Mouse (Mus musculus) right cerebral cortex, adult 18-20 months (tissue): ENCODE data around the gene Cdh8.
A peak's percentile ranks its signal among the peaks of the same experiment; 100 is the strongest.
"Not testable (repeated sequence)": the region's sequence is repeated elsewhere in the genome, so short reads cannot be mapped to it uniquely, and the experiment has no call there.

ENCODE experiments used
- DNase-seq: peaks from one replicate; pipeline ENCODE4 v3.0.0; 2022; ENCODE audit warnings: mixed read lengths

Gene Cdh8

GRCm38 (mm10) chr8:99267133-99267532 lies 149.1 kb downstream of the Cdh8 start:
- DNase-seq = peak; percentile 23

- peak; percentile 14 for DNase-seq
Measured at GRCm38 (mm10) chr8:99234372-99234771, 181.9 kb downstream of the Cdh8 start.

GRCm38 (mm10) chr8:99223697-99224096 lies 192.6 kb downstream of the Cdh8 start:
- peak; percentile 28 for DNase-seq

- no peak for DNase-seq
Measured at GRCm38 (mm10) chr8:99205194-99205593, 211.1 kb downstream of the Cdh8 start.

- no peak for DNase-seq
Measured at GRCm38 (mm10) chr8:99190643-99191042, 225.6 kb downstream of the Cdh8 start.

GRCm38 (mm10) chr8:99186879-99187278 lies 229.4 kb downstream of the Cdh8 start:
- no peak for DNase-seq

- peak; percentile 23 for DNase-seq
Measured at GRCm38 (mm10) chr8:99184186-99184585, 232.1 kb downstream of the Cdh8 start.

- no peak for DNase-seq
Measured at GRCm38 (mm10) chr8:99166966-99167365, 249.3 kb downstream of the Cdh8 start.

GRCm38 (mm10) chr8:99161633-99162032 lies 254.6 kb downstream of the Cdh8 start:
- DNase-seq = no peak

- DNase-seq = no peak
Measured at GRCm38 (mm10) chr8:99145436-99145835, 270.8 kb downstream of the Cdh8 start.

GRCm38 (mm10) chr8:99144761-99145160 lies 271.5 kb downstream of the Cdh8 start:
- not testable (repeated sequence) for DNase-seq

GRCm38 (mm10) chr8:99098453-99098852 lies 317.8 kb downstream of the Cdh8 start:
- DNase-seq = no peak

GRCm38 (mm10) chr8:99051344-99051743 lies 364.9 kb downstream of the Cdh8 start:
- no peak for DNase-seq

GRCm38 (mm10) chr8:99048664-99049363 lies 367.5 kb downstream of the Cdh8 start:
- DNase-seq = no peak

- DNase-seq = peak; percentile 4
Measured at GRCm38 (mm10) chr8:99040423-99040822, 375.8 kb downstream of the Cdh8 start.

- DNase-seq = no peak
Measured at GRCm38 (mm10) chr8:99031060-99031459, 385.2 kb downstream of the Cdh8 start.
